Mouse (Mus musculus) spleen, adult 2 months (tissue): ENCODE measurements around the gene Akap13. TPM values are rescaled to one million over a fixed set of nuclear protein-coding genes. Genes with fewer than 3 reads are reported as not detected.

ENCODE experiments used
- DNase-seq, 2 experiments: peaks; one replicate each; pipeline versions ENCODE4 v3.0.0 to v3.0.0-alpha.2; 2012 to 2021; ENCODE audit warnings: low spot score in 2 of 2, low read depth in 1 of 2
- H3K27ac ChIP-seq: fragments of 200-500 bp; 2 replicates; pipeline ENCODE4 v1.5.1; 2012; ENCODE audit warnings: low read length, inconsistent platforms; ENCODE audit not compliant: insufficient read depth
- H3K27me3 ChIP-seq: fragments of 200-500 bp; 2 replicates; pipeline ENCODE4 v1.6.1; 2012; ENCODE audit warnings: mild to moderate bottlenecking, moderate library complexity, low read length, inconsistent platforms; ENCODE audit not compliant: control insufficient read depth, insufficient read depth
- H3K36me3 ChIP-seq: fragments of 200-500 bp; 2 replicates; pipeline ENCODE4 v1.6.1; 2012; ENCODE audit warnings: mild to moderate bottlenecking, low read length, inconsistent platforms; ENCODE audit not compliant: control insufficient read depth, insufficient read depth
- H3K4me1 ChIP-seq: fragments of 200-500 bp; 2 replicates; pipeline ENCODE4 v1.6.1; 2011; ENCODE audit warnings: inconsistent platforms; ENCODE audit not compliant: control insufficient read depth, insufficient read depth, insufficient read length
- H3K4me3 ChIP-seq: fragments of 200-500 bp; 2 replicates; pipeline ENCODE4 v1.5.1; 2011; ENCODE audit warnings: mild to moderate bottlenecking, inconsistent platforms; ENCODE audit not compliant: insufficient read depth, insufficient read length; ENCODE audit errors: extremely low read depth
- CTCF ChIP-seq: fragments of 200-500 bp; IDR thresholded peaks from 2 replicates; pipeline ENCODE4 v1.5.1; 2011; ENCODE audit warnings: mild to moderate bottlenecking, inconsistent platforms; ENCODE audit not compliant: insufficient read depth, insufficient read length, insufficient replicate concordance; ENCODE audit errors: extremely low read depth
- POLR2A ChIP-seq: fragments of 200-500 bp; IDR thresholded peaks from 2 replicates; pipeline ENCODE4 v1.6.1; 2011; ENCODE audit warnings: low read depth, low read length, inconsistent platforms
- WGBS: fragments of 180-500 bp; shearing (Covaris S2); methylation state at CpG from one replicate; pipeline ENCODE4 v1.1.7; 2018; 5-methylcytosine and 5-hydroxymethylcytosine counted together
- polyA plus RNA-seq: library from polyadenylated mRNA; depleted of rRNA; stranded (reverse); fragments of >200 nt; gene quantifications from 2 replicates; pipeline ENCODE4 v1.2.3, GENCODE M21; 2012

Gene Akap13
- polyA plus RNA-seq, 1 experiment, result 34.2 TPM

- 93% methylated on average over 1 of the region's 1 CpGs for WGBS
- Histone ChIP-seq H3K27ac (no peak overlapping the region), H3K27me3 (0 out of 2 replicates have a peak, but pooled peaks cover 1% of the 10 kb centered on the region), H3K4me1 (peaks cover 3% of the 10 kb centered on the region; the same call in 1 of the 2 replicates), H3K36me3 (peaks cover 11% of the 10 kb centered on the region), H3K4me3 (no peak overlapping the region)
- TF ChIP-seq CTCF (no peak), POLR2A (no peak)
- no peak for DNase-seq
Observed at GRCm38 (mm10) chr7:75668396-75668795, 213.1 kb downstream of the Akap13 start.

- DNase-seq, result no peak
- H3K4me3 ChIP-seq, result peak overlapping the region; percentile 1; the same call in 1 of the 2 replicates
- H3K36me3 ChIP-seq, result peaks cover 10% of the 10 kb centered on the region
- peaks cover 3% of the 10 kb centered on the region; the same call in 1 of the 2 replicates for H3K4me1 ChIP-seq
- H3K27me3 ChIP-seq, result 0 out of 2 replicates have a peak, but pooled peaks cover 1% of the 10 kb centered on the region
- no peak for TF ChIP-seq POLR2A
- no peak for TF ChIP-seq CTCF
- 9% methylated on average over 6 of the region's 6 CpGs for WGBS
- H3K27ac ChIP-seq, result peak overlapping the region; percentile 24; the same call in 1 of the 2 replicates
Observed at GRCm38 (mm10) chr7:75669416-75669815, 214.1 kb downstream of the Akap13 start.

- WGBS, result 93% methylated on average over 9 of the region's 9 CpGs
- Histone ChIP-seq H3K4me3 (no peak overlapping the region), H3K27ac (no peak overlapping the region), H3K36me3 (peaks cover 21% of the 10 kb centered on the region), H3K27me3 (no peaks in the 10 kb centered on the region), H3K4me1 (no peaks in the 10 kb centered on the region; the same call in 1 of the 2 replicates)
- no peak for DNase-seq
- no peak for TF ChIP-seq POLR2A
- TF ChIP-seq CTCF, result no peak
Observed at GRCm38 (mm10) chr7:75679631-75680030, 224.3 kb downstream of the Akap13 start.

GRCm38 (mm10) chr7:75682901-75683300 is 227.6 kb downstream of the Akap13 start:
- peaks cover 8% of the 10 kb centered on the region for H3K4me1 ChIP-seq
- no peak overlapping the region for H3K4me3 ChIP-seq
- peaks cover 15% of the 10 kb centered on the region for H3K36me3 ChIP-seq
- no peak for TF ChIP-seq CTCF
- TF ChIP-seq POLR2A, result no peak
- DNase-seq, result no peak
- no peaks in the 10 kb centered on the region for H3K27me3 ChIP-seq
- WGBS, result 87% methylated on average over 1 of the region's 1 CpGs
- H3K27ac ChIP-seq, result no peak overlapping the region

- TF ChIP-seq POLR2A, result no peak
- no peak for TF ChIP-seq CTCF
- no peaks in the 10 kb centered on the region for H3K27me3 ChIP-seq
- no peak overlapping the region for H3K4me3 ChIP-seq
- peaks cover 17% of the 10 kb centered on the region for H3K36me3 ChIP-seq
- 95% methylated on average over 6 of the region's 6 CpGs for WGBS
- H3K4me1 ChIP-seq, result peaks cover 8% of the 10 kb centered on the region
- no peak overlapping the region for H3K27ac ChIP-seq
- no peak for DNase-seq
Observed at GRCm38 (mm10) chr7:75683410-75683809, 228.1 kb downstream of the Akap13 start.

- DNase-seq, result no peak
Observed at GRCm38 (mm10) chr7:75684976-75685375, 229.6 kb downstream of the Akap13 start.

GRCm38 (mm10) chr7:75686046-75686826 is 230.9 kb downstream of the Akap13 start:
- H3K36me3 ChIP-seq, result peaks cover 25% of the 10 kb centered on the region
- TF ChIP-seq CTCF (no peak), POLR2A (no peak)
- peaks cover 8% of the 10 kb centered on the region for H3K4me1 ChIP-seq
- no peaks in the 10 kb centered on the region for H3K27me3 ChIP-seq
- DNase-seq, result peak; percentile 40 to 47
- H3K27ac ChIP-seq, result peak overlapping the region; percentile 91
- no peak overlapping the region for H3K4me3 ChIP-seq
- 22% methylated on average over 7 of the region's 7 CpGs for WGBS

More at GRCm38 (mm10) chr7:75684976-75685375, 229.6 kb downstream of the Akap13 start:
- no peak for TF ChIP-seq POLR2A
- Histone ChIP-seq H3K27ac (no peak overlapping the region), H3K36me3 (peaks cover 22% of the 10 kb centered on the region), H3K27me3 (no peaks in the 10 kb centered on the region), H3K4me3 (no peak overlapping the region), H3K4me1 (peaks cover 8% of the 10 kb centered on the region)
- 22% methylated on average over 3 of the region's 3 CpGs for WGBS
